9 mouse cellular contexts compared by ENCODE assay signal in the genomic region with DNA sequence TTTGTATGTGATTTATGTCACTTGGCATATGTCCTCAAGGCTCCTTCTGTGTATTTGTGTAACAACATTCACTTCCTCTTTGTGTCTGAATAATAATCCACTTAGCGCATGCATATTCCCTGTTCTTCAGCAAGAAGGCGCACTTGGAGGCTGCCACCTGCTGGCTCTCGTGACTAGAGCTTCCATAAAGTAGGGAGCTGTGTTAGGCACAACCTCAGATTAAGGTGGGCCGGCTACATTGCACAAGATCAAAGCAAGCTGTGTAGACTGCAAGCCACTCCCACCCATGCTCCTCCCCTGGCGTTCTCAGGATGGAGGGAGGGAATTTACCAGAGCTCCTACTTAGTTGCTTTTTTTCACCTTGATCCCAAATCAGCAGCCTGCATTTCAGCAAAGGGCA. TPM values are rescaled to one million over a fixed set of nuclear protein-coding genes. Genes with fewer than 3 reads are reported as not detected.
A peak's percentile ranks its signal among the peaks of the same experiment; 100 is the strongest.
DNase-seq lines count a peak whose midpoint lies in the region; ATAC-seq and TF ChIP-seq lines count a peak whose summit lies in the region.
"Had no signal": no experiment of that assay in that cellular context is flagged by ENCODE, and none has a peak within 500 bp of the region (broad histone marks: within the 10 kb centered on the region; RNA-seq: fewer than 3 reads in every experiment).

No protein-coding gene starts in this region.

- H3K36me3 ChIP-seq in spleen, adult 2 months (ENCODE audit: control insufficient read depth, insufficient read depth, low read length): no peaks in the 10 kb centered on the region
- no peaks in the 10 kb centered on the region for H3K36me3 ChIP-seq in heart, postnatal 0 days (replicated peaks; ENCODE audit: control insufficient read depth, insufficient read depth, low read length)
- H3K36me3 ChIP-seq in lung, embryonic 16.5 days (ENCODE audit: control insufficient read depth, insufficient read depth, low read length): no peaks in the 10 kb centered on the region
- H3K36me3 ChIP-seq: embryonic facial prominence, embryonic 15.5 days had no signal

- no peak for TF ChIP-seq EP300 in heart, postnatal 0 days (IDR thresholded peaks at IDR 0.05; ENCODE audit: low read depth)

- peak; percentile 45; the same call in 1 of the 2 replicates for TF ChIP-seq CTCF in spleen, adult 2 months (IDR thresholded peaks at IDR 0.05; ENCODE audit: extremely low read depth, insufficient read depth, insufficient read length, insufficient replicate concordance)
- TF ChIP-seq CTCF in heart, postnatal 0 days (IDR thresholded peaks at IDR 0.05; ENCODE audit: low read depth): peak; percentile 77

- peak; percentile 38 for ATAC-seq in heart, postnatal 0 days (ENCODE audit: insufficient read depth, low read depth)
- peak; percentile 81 for ATAC-seq in lung, embryonic 16.5 days (ENCODE audit: low read depth)

- no peak overlapping the region for H3K27ac ChIP-seq in spleen, adult 2 months (ENCODE audit: insufficient read depth, low read length)
- no peak overlapping the region for H3K27ac ChIP-seq in heart, postnatal 0 days (ENCODE audit: low read depth)
- H3K27ac ChIP-seq in lung, embryonic 16.5 days (ENCODE audit: low read length): no peak overlapping the region; the same call in 1 of the 2 replicates
- H3K27ac ChIP-seq: embryonic facial prominence, embryonic 15.5 days had no signal

- TF ChIP-seq POLR2A in spleen, adult 2 months (IDR thresholded peaks at IDR 0.05; ENCODE audit: low read depth, low read length): no peak

- peak; percentile 35 to 36 for DNase-seq in spleen, adult 2 months (ENCODE audit: low read depth in 1 of 2, low spot score in 2 of 2)
- DNase-seq in spleen, adult 12 weeks (ENCODE audit: low spot score): no peak
- peak; percentile 54 for DNase-seq in adrenal gland, postnatal 10 days
- peak; percentile 35 for DNase-seq in heart, postnatal 0 days (ENCODE audit: low spot score)
- peak; percentile 74 to 79 for DNase-seq in kidney, postnatal 25 days
- peak; percentile 65 for DNase-seq in retina, postnatal 1 day
- DNase-seq in cerebellum, adult 9-10 months: no peak

- peaks cover 6% of the 10 kb centered on the region; the same call in 1 of the 2 replicates for H3K4me1 ChIP-seq in spleen, adult 2 months (ENCODE audit: control insufficient read depth, insufficient read depth, insufficient read length)
- no peaks in the 10 kb centered on the region for H3K4me1 ChIP-seq in heart, postnatal 0 days (ENCODE audit: control insufficient read depth, insufficient read depth)
- peaks cover 13% of the 10 kb centered on the region for H3K4me1 ChIP-seq in lung, embryonic 16.5 days (replicated peaks; ENCODE audit: control insufficient read depth, insufficient read depth, low read length)

- 5% methylated on average over 5 of the region's 5 CpGs for WGBS in spleen, adult 2 months
- WGBS in heart, postnatal 0 days: 13% methylated on average over 5 of the region's 5 CpGs
- WGBS in lung, embryonic 16.5 days: 5% methylated on average over 5 of the region's 5 CpGs

- H3K27me3 ChIP-seq in spleen, adult 2 months (ENCODE audit: control insufficient read depth, insufficient read depth, low read length): no peaks in the 10 kb centered on the region
- no peaks in the 10 kb centered on the region for H3K27me3 ChIP-seq in heart, postnatal 0 days (ENCODE audit: control insufficient read depth, insufficient read depth, low read length)
- H3K27me3 ChIP-seq in lung, embryonic 16.5 days (ENCODE audit: control insufficient read depth, insufficient read depth, low read depth, low read length): no peaks in the 10 kb centered on the region
- H3K27me3 ChIP-seq: embryonic facial prominence, embryonic 15.5 days had no signal

- 0 out of 2 replicates have a peak overlapping the region, but pooled peaks have one; percentile 36 for H3K4me2 ChIP-seq in heart, postnatal 0 days (ENCODE audit: low read depth, low read length)
- H3K4me2 ChIP-seq in lung, embryonic 16.5 days (ENCODE audit: low read depth, low read length): peak overlapping the region; percentile 49
- H3K4me2 ChIP-seq: embryonic facial prominence, embryonic 15.5 days had no signal

- no peak overlapping the region for H3K9ac ChIP-seq in heart, postnatal 0 days (replicated peaks; ENCODE audit: low read depth, low read length)
- H3K9ac ChIP-seq in lung, embryonic 16.5 days (ENCODE audit: low read length): no peak overlapping the region
- H3K9ac ChIP-seq: embryonic facial prominence, embryonic 15.5 days had no signal

- H3K4me3 ChIP-seq in spleen, adult 2 months (ENCODE audit: extremely low read depth, insufficient read depth, insufficient read length): no peak overlapping the region
- H3K4me3 ChIP-seq in heart, postnatal 0 days (ENCODE audit: low read depth, low read length): no peak overlapping the region
- no peak overlapping the region for H3K4me3 ChIP-seq in lung, embryonic 16.5 days (ENCODE audit: low read length)

- H3K9me3 ChIP-seq in heart, postnatal 0 days (replicated peaks; ENCODE audit: control insufficient read depth, low read length): no peaks in the 10 kb centered on the region
- no peaks in the 10 kb centered on the region for H3K9me3 ChIP-seq in lung, embryonic 16.5 days (ENCODE audit: control insufficient read depth, low read length)
- H3K9me3 ChIP-seq: embryonic facial prominence, embryonic 15.5 days had no signal

RNA-seq across cellular contexts. Expression of a gene that starts 21.6 kb away (rescaled TPM):
- 17.1 and 23.7 TPM in 2 replicates for polyA plus RNA-seq in spleen, adult 2 months (2012; rRNA removed)
- total RNA-seq in adrenal gland, postnatal 10 days (2021): 100 to 1,000 TPM; 127 to 132 TPM
- 81.5 and 103 TPM in 2 replicates for total RNA-seq in heart, postnatal 0 days (2014; rRNA removed; ENCODE audit: low replicate concordance)
- polyA plus RNA-seq in heart, postnatal 0 days (2015; fragmentation: Nextera tagmentation; extraction: Ambion mirVana): 98.7 and 105 TPM in 2 replicates
- polyA plus RNA-seq in lung, embryonic 16.5 days (2015; fragmentation: Nextera tagmentation; extraction: Ambion mirVana): 120 and 122 TPM in 2 replicates

RNA-seq across cellular contexts. Expression of a gene that starts 23.5 kb away (rescaled TPM):
- polyA plus RNA-seq in spleen, adult 2 months (2012; rRNA removed): 3.3 and 4.2 TPM in 2 replicates
- total RNA-seq in adrenal gland, postnatal 10 days (2021): 1 to 10 TPM; 8.3 to 9.2 TPM
- 0.08 and 0.11 TPM in 2 replicates for total RNA-seq in heart, postnatal 0 days (2014; rRNA removed; ENCODE audit: low replicate concordance)
- polyA plus RNA-seq in heart, postnatal 0 days (2015; fragmentation: Nextera tagmentation; extraction: Ambion mirVana): 6.4 and 7.0 TPM in 2 replicates
- 5.9 and 6.1 TPM in 2 replicates for polyA plus RNA-seq in lung, embryonic 16.5 days (2015; fragmentation: Nextera tagmentation; extraction: Ambion mirVana)

RNA-seq across cellular contexts. Expression of a gene that starts 43.8 kb away (rescaled TPM):
- 41.7 and 63.0 TPM in 2 replicates for polyA plus RNA-seq in spleen, adult 2 months (2012; rRNA removed)
- total RNA-seq in adrenal gland, postnatal 10 days (2021): 10 to 100 TPM in 1 of 2 experiments, 1 to 10 TPM in 1; 8.9 to 13.7 TPM
- total RNA-seq in heart, postnatal 0 days (2014; rRNA removed; ENCODE audit: low replicate concordance): 6.3 and 8.3 TPM in 2 replicates
- polyA plus RNA-seq in heart, postnatal 0 days (2015; fragmentation: Nextera tagmentation; extraction: Ambion mirVana): 4.2 and 5.1 TPM in 2 replicates
- polyA plus RNA-seq in lung, embryonic 16.5 days (2015; fragmentation: Nextera tagmentation; extraction: Ambion mirVana): 9.5 and 9.9 TPM in 2 replicates

Comparison
In these comparisons a context has a peak if more than half of its experiments do, and no peak if none do; other contexts are left out.
1. DNase-seq: peak in spleen, adult 2 months (2 of 2), adrenal gland, postnatal 10 days (single experiment), heart, postnatal 0 days (single experiment), kidney, postnatal 25 days (2 of 2) and retina, postnatal 1 day (single experiment); none in spleen, adult 12 weeks (single experiment) and cerebellum, adult 9-10 months (single experiment).